Mouse (Mus musculus): ENCODE results near the gene Ablim2. TPM values are rescaled to one million over a fixed set of nuclear protein-coding genes. Genes with fewer than 3 reads are reported as not detected.
A peak's percentile ranks its signal among the peaks of the same experiment; 100 is the strongest.

Gene Ablim2
- polyA plus RNA-seq, 1 experiment from 2014 or later: 0.09 TPM

DNA sequence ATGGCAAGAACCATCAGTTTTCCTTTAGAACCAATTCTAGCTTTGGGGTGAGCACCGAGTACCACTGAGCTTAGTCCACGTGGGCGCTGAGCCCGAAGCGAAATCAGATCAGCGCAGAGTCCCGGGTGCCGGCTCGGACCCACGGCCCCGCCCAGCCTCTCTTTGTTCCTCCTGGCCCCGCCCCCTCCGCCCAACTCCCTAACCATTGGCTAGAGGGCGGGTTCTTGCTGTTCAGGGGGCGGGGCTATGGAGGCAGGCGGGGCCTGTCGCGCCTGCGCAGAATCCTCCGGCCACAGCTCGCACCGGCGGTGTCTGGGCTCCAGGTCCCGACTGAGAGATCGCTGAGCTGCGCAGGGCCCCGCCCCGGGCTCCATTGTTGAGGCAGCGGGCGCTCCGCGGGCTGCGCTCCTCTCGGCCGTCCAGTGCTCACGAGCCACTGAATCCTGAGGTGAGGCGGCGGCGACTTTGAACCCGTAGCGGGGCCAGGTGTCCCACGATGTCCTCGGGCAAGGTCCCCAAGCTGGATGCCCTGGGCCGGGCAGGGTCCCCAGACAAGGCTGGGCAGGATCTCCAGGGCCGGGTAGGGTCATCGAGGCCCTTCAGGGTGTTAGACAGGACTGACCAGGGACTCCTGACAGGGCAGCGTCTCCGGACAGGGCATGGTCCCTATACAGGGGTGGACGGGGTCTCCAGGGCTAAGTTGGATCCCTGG is 135.6 kb downstream of the Ablim2 start, which contains the start of gene Afap1:
Gene Afap1, plus strand, starts transcription at position 227 of the 712 bp plus-strand sequence.
- H3K4me1 ChIP-seq (replicated peaks; ENCODE audit: control insufficient read depth, insufficient read depth, low read length): peaks cover 7% of the 10 kb centered on the region; the same call in 1 of the 2 replicates
- H3K9me3 ChIP-seq (ENCODE audit: control insufficient read depth, low read length): no peaks in the 10 kb centered on the region
- H3K4me2 ChIP-seq (ENCODE audit: low read depth, low read length, severe bottlenecking): peak within 1 kb of the TSS; percentile 86
- ATAC-seq (replicated peaks; ENCODE audit: low FRiP score) (peak; percentile 96), DNase-seq (ENCODE audit: low spot score) (peak; percentile 100)
- peak within 1 kb of the TSS; percentile 69 for H3K4me3 ChIP-seq (ENCODE audit: low read depth, low read length)
- peak within 1 kb of the TSS; percentile 85 for H3K9ac ChIP-seq (ENCODE audit: low read length)
- peaks cover 6% of the 10 kb centered on the region; the same call in 1 of the 2 replicates for H3K27me3 ChIP-seq (ENCODE audit: control insufficient read depth, insufficient read depth, low read length)
- WGBS: under 1% methylated on average over 48 of the region's 49 CpGs
- no peaks in the 10 kb centered on the region for H3K36me3 ChIP-seq (ENCODE audit: control insufficient read depth, insufficient read depth, low read length)
- H3K27ac ChIP-seq (ENCODE audit: low read depth, low read length): no peak within 1 kb of the TSS

DNA sequence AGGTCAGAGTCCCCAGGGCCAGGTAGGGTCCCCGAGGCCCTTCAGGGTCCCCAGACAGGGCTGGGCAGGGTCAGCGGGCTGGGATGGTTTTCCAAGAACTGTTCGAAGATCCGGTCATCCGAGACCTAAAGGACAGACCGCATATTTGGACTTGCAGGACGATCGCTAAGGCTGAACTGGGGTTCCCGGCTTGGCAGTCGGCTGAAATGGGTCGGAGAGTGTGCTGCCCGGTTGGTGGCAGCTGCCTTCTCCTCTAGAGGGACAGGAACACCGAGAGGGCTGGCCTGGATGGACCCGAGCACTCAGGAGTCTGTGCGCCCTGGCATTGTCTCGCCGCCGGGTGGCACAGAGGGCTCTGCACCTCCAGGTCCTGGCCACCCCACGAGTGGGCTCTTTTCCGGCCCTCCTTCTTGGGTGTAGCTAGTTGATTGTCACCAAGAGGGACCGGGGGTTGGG is 136.2 kb downstream of the Ablim2 start:
- H3K27ac ChIP-seq (ENCODE audit: low read depth, low read length): no peak overlapping the region
- peaks cover 6% of the 10 kb centered on the region; the same call in 1 of the 2 replicates for H3K27me3 ChIP-seq (ENCODE audit: control insufficient read depth, insufficient read depth, low read length)
- peaks cover 6% of the 10 kb centered on the region; the same call in 1 of the 2 replicates for H3K4me1 ChIP-seq (replicated peaks; ENCODE audit: control insufficient read depth, insufficient read depth, low read length)
- H3K4me2 ChIP-seq (ENCODE audit: low read depth, low read length, severe bottlenecking): peak overlapping the region; percentile 86
- ATAC-seq (replicated peaks; ENCODE audit: low FRiP score) (peak; percentile 55), DNase-seq (ENCODE audit: low spot score) (peak; percentile 77)
- under 1% methylated on average over 21 of the region's 21 CpGs for WGBS
- peak overlapping the region; percentile 85 for H3K9ac ChIP-seq (ENCODE audit: low read length)
- peak overlapping the region; percentile 69 for H3K4me3 ChIP-seq (ENCODE audit: low read depth, low read length)
- H3K36me3 ChIP-seq (ENCODE audit: control insufficient read depth, insufficient read depth, low read length): no peaks in the 10 kb centered on the region
- no peaks in the 10 kb centered on the region for H3K9me3 ChIP-seq (ENCODE audit: control insufficient read depth, low read length)

DNA sequence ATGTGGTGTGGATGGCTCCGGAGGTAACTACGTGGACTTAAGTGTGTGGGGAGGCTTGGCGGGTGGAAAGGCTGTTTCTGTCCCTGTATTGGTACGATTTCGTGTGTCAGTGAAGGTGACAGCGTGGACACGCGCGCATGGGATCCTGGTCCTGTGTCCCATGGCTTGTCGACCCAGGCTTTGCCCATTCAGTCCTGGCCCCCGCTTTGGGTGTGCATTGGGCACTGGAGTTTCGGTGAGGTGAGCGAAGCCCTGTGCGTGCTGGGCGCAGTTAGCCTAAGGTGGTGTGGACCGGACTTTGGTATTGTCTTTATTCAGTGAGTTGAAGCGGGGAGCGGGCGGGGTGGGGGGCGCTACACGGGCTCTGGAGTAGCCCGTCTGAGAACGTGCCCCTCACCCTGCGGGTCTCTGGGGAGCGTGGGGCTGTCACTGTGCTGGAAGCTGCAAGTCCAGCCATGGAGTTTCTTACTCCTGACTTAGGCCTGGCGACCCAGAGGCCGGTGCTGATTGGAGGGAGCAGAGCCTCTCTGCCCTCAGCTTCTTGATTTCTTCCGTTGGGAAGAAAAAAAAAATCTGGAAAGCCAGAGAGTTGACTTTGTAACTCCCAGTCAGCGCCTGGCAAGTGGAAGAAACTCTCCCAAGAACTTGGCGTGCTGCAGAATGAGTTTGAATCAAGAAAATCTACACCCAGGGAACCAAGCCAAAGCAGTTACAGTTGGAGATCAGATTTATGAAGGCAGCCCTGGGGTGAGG is 136.8 kb downstream of the Ablim2 start:
- peak; percentile 60 for DNase-seq (ENCODE audit: low spot score)
- 11% methylated on average over 30 of the region's 30 CpGs for WGBS
- no peaks in the 10 kb centered on the region for H3K9me3 ChIP-seq (ENCODE audit: control insufficient read depth, low read length)
- H3K36me3 ChIP-seq (ENCODE audit: control insufficient read depth, insufficient read depth, low read length): no peaks in the 10 kb centered on the region
- peak overlapping the region; percentile 85 for H3K9ac ChIP-seq (ENCODE audit: low read length)
- no peak overlapping the region for H3K27ac ChIP-seq (ENCODE audit: low read depth, low read length)
- peaks cover 6% of the 10 kb centered on the region; the same call in 1 of the 2 replicates for H3K4me1 ChIP-seq (replicated peaks; ENCODE audit: control insufficient read depth, insufficient read depth, low read length)
- H3K4me2 ChIP-seq (ENCODE audit: low read depth, low read length, severe bottlenecking): peak overlapping the region; percentile 86
- no peak for ATAC-seq (replicated peaks; ENCODE audit: low FRiP score)
- H3K27me3 ChIP-seq (ENCODE audit: control insufficient read depth, insufficient read depth, low read length): peaks cover 6% of the 10 kb centered on the region; the same call in 1 of the 2 replicates
- peak overlapping the region; percentile 69 for H3K4me3 ChIP-seq (ENCODE audit: low read depth, low read length)

DNA sequence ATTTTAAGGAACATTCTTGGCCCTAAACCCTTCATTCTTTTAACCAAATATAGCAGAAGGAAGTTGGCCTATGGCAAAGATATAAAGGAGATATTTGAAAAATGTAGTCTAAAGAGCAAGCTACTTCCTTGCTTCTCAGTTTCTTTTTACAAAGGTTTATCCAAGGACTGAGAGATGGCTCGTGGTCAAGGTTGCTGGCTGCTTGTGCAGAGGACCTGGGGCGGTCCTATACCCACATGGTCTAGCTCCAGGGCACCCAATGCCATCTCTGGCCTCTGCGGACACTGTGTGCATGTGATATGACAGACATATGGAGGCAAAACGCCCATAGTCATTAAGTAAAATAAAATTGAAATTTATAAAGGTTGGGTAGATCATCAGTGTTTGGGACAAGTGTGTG is 138.2 kb downstream of the Ablim2 start:
- Histone ChIP-seq H3K27me3 (ENCODE audit: control insufficient read depth, insufficient read depth, low read length) (peaks cover 6% of the 10 kb centered on the region; the same call in 1 of the 2 replicates), H3K9me3 (ENCODE audit: control insufficient read depth, low read length) (no peaks in the 10 kb centered on the region), H3K4me1 (replicated peaks; ENCODE audit: control insufficient read depth, insufficient read depth, low read length) (peaks cover 10% of the 10 kb centered on the region; the same call in 1 of the 2 replicates), H3K27ac (ENCODE audit: low read depth, low read length) (no peak overlapping the region), H3K36me3 (ENCODE audit: control insufficient read depth, insufficient read depth, low read length) (no peaks in the 10 kb centered on the region), H3K4me2 (ENCODE audit: low read depth, low read length, severe bottlenecking) (no peak overlapping the region), H3K4me3 (ENCODE audit: low read depth, low read length) (no peak overlapping the region), H3K9ac (ENCODE audit: low read length) (no peak overlapping the region)
- DNase-seq (ENCODE audit: low spot score) (no peak), ATAC-seq (replicated peaks; ENCODE audit: low FRiP score) (no peak)
- WGBS: 89% methylated on average over 4 of the region's 4 CpGs

GRCm38 (mm10) chr5:35896556-35896955 is 138.9 kb downstream of the Ablim2 start:
- Histone ChIP-seq H3K27me3 (ENCODE audit: control insufficient read depth, insufficient read depth, low read length) (peaks cover 6% of the 10 kb centered on the region; the same call in 1 of the 2 replicates), H3K4me1 (replicated peaks; ENCODE audit: control insufficient read depth, insufficient read depth, low read length) (peaks cover 10% of the 10 kb centered on the region; the same call in 1 of the 2 replicates), H3K27ac (ENCODE audit: low read depth, low read length) (no peak overlapping the region), H3K9me3 (ENCODE audit: control insufficient read depth, low read length) (no peaks in the 10 kb centered on the region), H3K4me3 (ENCODE audit: low read depth, low read length) (no peak overlapping the region), H3K36me3 (ENCODE audit: control insufficient read depth, insufficient read depth, low read length) (no peaks in the 10 kb centered on the region), H3K4me2 (ENCODE audit: low read depth, low read length, severe bottlenecking) (no peak overlapping the region), H3K9ac (ENCODE audit: low read length) (no peak overlapping the region)
- ATAC-seq (replicated peaks; ENCODE audit: low FRiP score) (no peak), DNase-seq (ENCODE audit: low spot score) (no peak)
- WGBS: 80% methylated on average over 4 of the region's 4 CpGs

- Histone ChIP-seq H3K4me3 (ENCODE audit: low read depth, low read length) (no peak overlapping the region), H3K9me3 (ENCODE audit: control insufficient read depth, low read length) (no peaks in the 10 kb centered on the region), H3K4me1 (replicated peaks; ENCODE audit: control insufficient read depth, insufficient read depth, low read length) (peaks cover 10% of the 10 kb centered on the region; the same call in 1 of the 2 replicates), H3K4me2 (ENCODE audit: low read depth, low read length, severe bottlenecking) (no peak overlapping the region), H3K36me3 (ENCODE audit: control insufficient read depth, insufficient read depth, low read length) (no peaks in the 10 kb centered on the region), H3K9ac (ENCODE audit: low read length) (no peak overlapping the region), H3K27me3 (ENCODE audit: control insufficient read depth, insufficient read depth, low read length) (peaks cover 5% of the 10 kb centered on the region; the same call in 1 of the 2 replicates), H3K27ac (ENCODE audit: low read depth, low read length) (no peak overlapping the region)
- DNase-seq (ENCODE audit: low spot score): no peak
- ATAC-seq (replicated peaks; ENCODE audit: low FRiP score): no peak
- WGBS: 78% methylated on average over 4 of the region's 4 CpGs
These were observed 139.5 kb downstream of the Ablim2 start for GRCm38 (mm10) chr5:35897147-35897546.

DNA sequence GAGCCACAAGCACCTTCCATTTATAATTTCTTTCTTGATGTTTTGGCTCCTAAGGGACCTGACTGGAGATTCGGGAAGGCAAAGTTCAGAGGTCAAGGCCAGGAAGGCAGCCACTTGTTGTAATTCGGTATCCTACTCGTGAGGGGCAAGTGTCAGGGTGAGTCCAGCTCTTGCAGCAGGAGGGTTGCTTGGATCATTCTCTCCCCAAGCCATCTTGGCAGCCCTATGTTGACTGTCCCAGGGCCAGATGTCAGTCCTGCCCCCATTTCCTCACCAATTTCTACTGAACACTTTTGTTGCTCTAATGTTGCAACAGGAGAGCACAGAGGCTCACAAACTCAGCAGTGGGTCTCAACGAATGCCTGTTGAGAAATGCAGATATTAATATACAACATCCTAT is 140.4 kb downstream of the Ablim2 start:
- no peaks in the 10 kb centered on the region for H3K27me3 ChIP-seq (ENCODE audit: control insufficient read depth, insufficient read depth, low read length)
- no peaks in the 10 kb centered on the region for H3K36me3 ChIP-seq (ENCODE audit: control insufficient read depth, insufficient read depth, low read length)
- ATAC-seq (replicated peaks; ENCODE audit: low FRiP score) (no peak), DNase-seq (ENCODE audit: low spot score) (no peak)
- H3K27ac ChIP-seq (ENCODE audit: low read depth, low read length): no peak overlapping the region
- no peak overlapping the region for H3K4me2 ChIP-seq (ENCODE audit: low read depth, low read length, severe bottlenecking)
- no peak overlapping the region for H3K4me3 ChIP-seq (ENCODE audit: low read depth, low read length)
- no peaks in the 10 kb centered on the region for H3K9me3 ChIP-seq (ENCODE audit: control insufficient read depth, low read length)
- H3K4me1 ChIP-seq (replicated peaks; ENCODE audit: control insufficient read depth, insufficient read depth, low read length): peaks cover 10% of the 10 kb centered on the region; the same call in 1 of the 2 replicates
- 78% methylated on average over 4 of the region's 4 CpGs for WGBS
- H3K9ac ChIP-seq (ENCODE audit: low read length): no peak overlapping the region

DNA sequence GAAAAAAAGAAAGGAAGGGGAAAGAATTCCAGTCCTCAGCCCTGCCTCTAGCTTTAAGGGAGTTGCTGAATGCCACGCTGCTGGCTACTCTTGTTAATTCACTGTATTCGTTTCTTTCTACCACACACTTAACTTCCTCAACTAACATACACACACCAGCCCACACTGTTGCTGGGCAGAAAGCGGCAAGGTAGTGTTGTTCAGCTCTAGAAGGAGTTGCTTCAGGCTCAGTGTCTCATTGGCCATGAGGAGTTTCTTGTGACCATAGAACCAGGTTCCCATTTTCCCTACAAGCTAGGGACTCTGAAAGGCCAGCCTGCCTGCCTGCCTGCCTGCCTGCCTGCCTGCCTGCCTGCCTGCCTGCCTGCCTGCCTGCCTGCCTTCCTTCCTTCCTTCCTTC is 141.3 kb downstream of the Ablim2 start:
- Histone ChIP-seq H3K9ac (ENCODE audit: low read length) (no peak overlapping the region), H3K9me3 (ENCODE audit: control insufficient read depth, low read length) (no peaks in the 10 kb centered on the region), H3K4me3 (ENCODE audit: low read depth, low read length) (no peak overlapping the region), H3K27me3 (ENCODE audit: control insufficient read depth, insufficient read depth, low read length) (no peaks in the 10 kb centered on the region), H3K27ac (ENCODE audit: low read depth, low read length) (no peak overlapping the region), H3K36me3 (ENCODE audit: control insufficient read depth, insufficient read depth, low read length) (no peaks in the 10 kb centered on the region), H3K4me2 (ENCODE audit: low read depth, low read length, severe bottlenecking) (no peak overlapping the region), H3K4me1 (replicated peaks; ENCODE audit: control insufficient read depth, insufficient read depth, low read length) (peaks cover 10% of the 10 kb centered on the region; the same call in 1 of the 2 replicates)
- ATAC-seq (replicated peaks; ENCODE audit: low FRiP score) (no peak), DNase-seq (ENCODE audit: low spot score) (no peak)
- WGBS: 85% methylated on average over 3 of the region's 3 CpGs
